Mouse (Mus musculus): Measurements from ENCODE around the gene R3hdm2.

Gene R3hdm2

DNA sequence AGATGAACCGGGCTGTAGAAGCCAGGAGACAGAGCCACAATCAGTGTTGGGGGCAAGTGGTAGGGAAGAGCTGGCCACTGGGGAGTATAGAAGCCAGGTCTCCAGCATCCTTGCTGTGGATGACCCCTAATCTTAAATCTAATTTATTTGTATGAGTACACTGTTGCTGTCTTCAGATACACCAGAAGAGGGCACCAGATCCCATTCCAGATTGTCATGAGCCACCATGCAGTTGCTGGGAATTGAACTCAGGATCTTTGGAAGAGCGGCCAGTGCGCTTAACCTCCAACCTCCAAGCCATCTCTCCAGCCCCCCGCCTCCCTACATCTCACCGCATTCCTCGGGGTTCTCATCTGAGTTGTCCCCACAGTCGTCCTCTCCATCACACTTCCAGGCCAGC lies 166.4 kb downstream of the R3hdm2 start:
- no peak for DNase-seq

GRCm38 (mm10) chr10:127548236-127548635 lies 168.1 kb downstream of the R3hdm2 start:
- no peak for DNase-seq
